Mouse (Mus musculus) limb, embryonic 14.5 days (tissue): ENCODE data around the gene Rnase11. TPM values are rescaled to one million over a fixed set of nuclear protein-coding genes. Genes with fewer than 3 reads are reported as not detected.

Experiments used
- ATAC-seq: fragments of 200-750 bp; cut with Nextera tagmentation; 2 replicates; pipeline ENCODE4 v1.8.0; 2017; ENCODE audit warnings: low read depth, moderate number of reproducible peaks, moderate TSS enrichment; ENCODE audit not compliant: low FRiP score
- DNase-seq: peaks from one replicate; pipeline ENCODE4 v3.0.0-alpha.2; 2015; ENCODE audit warnings: low spot score
- H3K27ac ChIP-seq: fragments of 300-500 bp; sonication (generic); replicated peaks from 2 replicates; pipeline ENCODE4 v1.5.1; 2014; ENCODE audit warnings: low read depth, mild to moderate bottlenecking, low read length, moderate library complexity, mixed read lengths
- H3K27me3 ChIP-seq: fragments of 300-500 bp; sonication (generic); 2 replicates; pipeline ENCODE4 v1.6.1; 2014; ENCODE audit warnings: low read length, mixed read lengths; ENCODE audit not compliant: control insufficient read depth, insufficient read depth
- H3K36me3 ChIP-seq: fragments of 300-500 bp; sonication (generic); 2 replicates; pipeline ENCODE4 v1.6.1; 2014; ENCODE audit warnings: mild to moderate bottlenecking, low read length, moderate library complexity, mixed read lengths; ENCODE audit not compliant: control insufficient read depth, insufficient read depth
- H3K4me1 ChIP-seq: fragments of 300-500 bp; sonication (generic); 2 replicates; pipeline ENCODE4 v1.6.1; 2014; ENCODE audit warnings: antibody characterized with exemption, low read length, mixed read lengths; ENCODE audit not compliant: control insufficient read depth, insufficient read depth
- H3K4me2 ChIP-seq: fragments of 300-500 bp; sonication (generic); replicated peaks from 2 replicates; pipeline ENCODE4 v1.6.1; 2014; ENCODE audit warnings: low read depth, mild to moderate bottlenecking, low read length, moderate library complexity; ENCODE audit not compliant: severe bottlenecking
- H3K4me3 ChIP-seq: fragments of 300-500 bp; sonication (generic); replicated peaks from 2 replicates; pipeline ENCODE4 v1.5.1; 2014; ENCODE audit warnings: low read length
- H3K9ac ChIP-seq: fragments of 300-500 bp; sonication (generic); 2 replicates; pipeline ENCODE4 v1.6.1; 2014; ENCODE audit warnings: mild to moderate bottlenecking, low read depth, low read length, moderate library complexity; ENCODE audit not compliant: severe bottlenecking
- H3K9me3 ChIP-seq: fragments of 300-500 bp; sonication (generic); 2 replicates; pipeline ENCODE4 v1.6.1; 2016; ENCODE audit warnings: low read length; ENCODE audit not compliant: control insufficient read depth
- POLR2A ChIP-seq: fragments of 200-500 bp; IDR thresholded peaks from 2 replicates; pipeline ENCODE4 v1.8.0; 2012; ENCODE audit warnings: inconsistent platforms, mild to moderate bottlenecking, moderate library complexity, borderline replicate concordance; ENCODE audit not compliant: insufficient read depth, insufficient read length; ENCODE audit errors: extremely low read depth
- WGBS: fragments of 180-500 bp; shearing (Covaris S2); extraction: QIAGEN DNeasy Blood & Tissue Kit; methylation state at CpG from one replicate; pipeline ENCODE4 v1.1.7; 2014; 5-methylcytosine and 5-hydroxymethylcytosine counted together
- polyA plus RNA-seq, 2 experiments: library from polyadenylated mRNA; depleted of rRNA in 1 of 2; stranded (reverse) in 1 of 2; unstranded in 1 of 2; fragments of >200 nt; fragmentation: Nextera tagmentation in 1 of 2; extraction: Ambion mirVana in 1 of 2; gene quantifications; 2 replicates each; pipeline versions ENCODE4 v1.2.1 to v1.2.3; 2012 to 2014

Gene Rnase11
- polyA plus RNA-seq, 2 experiments = not detected

DNA sequence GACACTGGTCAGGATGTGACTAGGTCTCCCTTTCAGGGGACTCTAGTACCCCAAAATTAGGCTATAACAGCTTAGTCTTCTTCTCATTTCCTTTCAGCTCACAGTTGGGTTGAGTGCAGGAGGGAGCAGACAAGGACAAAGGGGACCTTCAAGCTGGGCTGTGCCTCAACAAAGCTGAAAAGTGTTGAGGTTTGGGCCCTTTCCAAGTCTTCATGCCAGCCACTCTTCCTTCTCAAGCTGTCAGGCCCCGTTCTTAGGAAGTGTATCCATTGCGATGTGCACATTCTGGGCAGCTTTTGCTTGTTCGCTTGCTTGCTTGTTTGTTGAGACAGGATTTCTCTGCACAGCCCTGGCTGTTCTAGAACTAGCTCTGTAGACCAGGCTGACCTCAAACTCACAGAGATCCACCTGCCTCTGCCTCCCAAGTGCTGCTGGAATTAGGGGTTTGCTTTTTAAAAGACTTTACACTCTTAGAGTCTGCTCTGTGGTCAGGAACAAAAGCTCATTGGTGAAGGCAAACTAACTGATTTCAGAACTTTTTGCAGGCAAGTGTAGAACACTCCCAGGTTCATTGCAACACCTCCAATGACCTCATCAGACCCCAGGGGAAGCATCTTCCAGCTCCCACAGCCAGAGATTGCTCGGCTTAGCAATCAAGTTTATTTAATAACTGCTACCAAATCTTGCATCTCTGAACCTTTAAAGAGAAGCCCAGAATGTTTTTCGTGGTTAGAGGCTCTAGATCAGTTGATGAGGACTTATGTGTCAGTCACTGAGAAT lies 44.3 kb upstream of the Rnase11 start:
- no peak overlapping the region for H3K4me2 ChIP-seq
- no peaks in the 10 kb centered on the region for H3K4me1 ChIP-seq
- no peak overlapping the region for H3K4me3 ChIP-seq
- no peak overlapping the region for H3K27ac ChIP-seq
- no peak for TF ChIP-seq POLR2A
- H3K27me3 ChIP-seq = no peaks in the 10 kb centered on the region
- no peak overlapping the region for H3K9ac ChIP-seq
- no peaks in the 10 kb centered on the region for H3K9me3 ChIP-seq
- H3K36me3 ChIP-seq = no peaks in the 10 kb centered on the region
- ATAC-seq (no peak), DNase-seq (no peak)
- WGBS = 73% methylated on average over 5 of the region's 5 CpGs

DNA sequence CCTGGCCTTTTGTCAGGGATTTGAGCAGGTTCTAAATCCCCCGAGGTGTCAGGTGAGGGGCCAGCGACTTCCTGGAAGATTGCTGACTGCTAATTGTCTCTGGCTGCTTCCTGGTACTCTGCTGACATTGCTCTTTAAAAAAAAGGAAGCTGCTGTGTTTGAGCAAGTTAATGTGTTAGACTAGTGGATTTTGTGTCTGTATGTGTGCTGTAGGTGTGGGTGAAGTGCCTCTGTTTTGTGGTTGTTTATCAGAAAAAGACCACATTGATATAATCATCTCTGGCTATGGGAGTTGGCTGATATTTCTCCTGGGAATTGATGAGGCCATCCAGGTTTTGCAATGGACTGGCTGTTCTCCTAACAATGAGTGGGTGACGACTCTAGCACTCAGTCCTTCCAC lies 43.5 kb upstream of the Rnase11 start:
- H3K27me3 ChIP-seq = no peaks in the 10 kb centered on the region
- H3K36me3 ChIP-seq = no peaks in the 10 kb centered on the region
- no peak overlapping the region for H3K27ac ChIP-seq
- DNase-seq = no peak
- no peak overlapping the region for H3K9ac ChIP-seq
- no peak overlapping the region for H3K4me2 ChIP-seq
- no peaks in the 10 kb centered on the region for H3K9me3 ChIP-seq
- TF ChIP-seq POLR2A = no peak
- WGBS = 20% methylated on average over 3 of the region's 3 CpGs
- no peak for ATAC-seq
- H3K4me1 ChIP-seq = no peaks in the 10 kb centered on the region
- no peak overlapping the region for H3K4me3 ChIP-seq

DNA sequence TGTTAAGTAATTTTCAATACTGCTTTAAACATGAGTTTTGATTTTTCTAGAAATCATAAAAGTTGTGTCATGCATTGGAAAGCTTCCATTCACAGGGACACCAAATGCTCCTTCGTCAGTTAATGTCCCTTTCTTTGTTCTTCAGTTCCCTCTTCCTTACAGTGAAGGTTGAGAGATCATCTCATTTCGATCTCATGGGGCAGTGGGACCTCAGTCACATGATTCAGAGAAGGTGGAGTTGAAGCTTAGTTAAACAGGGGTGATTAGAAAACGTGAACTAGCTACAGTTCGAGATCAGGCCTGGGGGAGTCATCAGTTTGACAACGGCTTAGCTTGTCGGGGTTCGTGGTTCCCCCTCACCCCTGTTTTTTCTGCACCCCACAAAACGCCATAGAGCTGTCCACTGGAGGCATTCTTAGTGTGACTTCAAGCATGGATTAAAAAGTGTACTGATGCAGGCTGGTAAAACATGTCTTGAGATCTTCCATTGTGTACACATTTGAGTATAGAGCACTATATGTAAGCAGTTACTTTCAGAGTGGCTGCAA lies 42.2 kb upstream of the Rnase11 start:
- Histone ChIP-seq H3K27me3 (no peaks in the 10 kb centered on the region), H3K9me3 (no peaks in the 10 kb centered on the region), H3K4me1 (no peaks in the 10 kb centered on the region), H3K4me2 (peak overlapping the region; percentile 69; the same call in 1 of the 2 replicates), H3K4me3 (peak overlapping the region; percentile 66), H3K27ac (no peak overlapping the region), H3K9ac (no peak overlapping the region), H3K36me3 (no peaks in the 10 kb centered on the region)
- DNase-seq (no peak), ATAC-seq (no peak)
- TF ChIP-seq POLR2A = no peak
- WGBS = 54% methylated on average over 8 of the region's 8 CpGs

DNA sequence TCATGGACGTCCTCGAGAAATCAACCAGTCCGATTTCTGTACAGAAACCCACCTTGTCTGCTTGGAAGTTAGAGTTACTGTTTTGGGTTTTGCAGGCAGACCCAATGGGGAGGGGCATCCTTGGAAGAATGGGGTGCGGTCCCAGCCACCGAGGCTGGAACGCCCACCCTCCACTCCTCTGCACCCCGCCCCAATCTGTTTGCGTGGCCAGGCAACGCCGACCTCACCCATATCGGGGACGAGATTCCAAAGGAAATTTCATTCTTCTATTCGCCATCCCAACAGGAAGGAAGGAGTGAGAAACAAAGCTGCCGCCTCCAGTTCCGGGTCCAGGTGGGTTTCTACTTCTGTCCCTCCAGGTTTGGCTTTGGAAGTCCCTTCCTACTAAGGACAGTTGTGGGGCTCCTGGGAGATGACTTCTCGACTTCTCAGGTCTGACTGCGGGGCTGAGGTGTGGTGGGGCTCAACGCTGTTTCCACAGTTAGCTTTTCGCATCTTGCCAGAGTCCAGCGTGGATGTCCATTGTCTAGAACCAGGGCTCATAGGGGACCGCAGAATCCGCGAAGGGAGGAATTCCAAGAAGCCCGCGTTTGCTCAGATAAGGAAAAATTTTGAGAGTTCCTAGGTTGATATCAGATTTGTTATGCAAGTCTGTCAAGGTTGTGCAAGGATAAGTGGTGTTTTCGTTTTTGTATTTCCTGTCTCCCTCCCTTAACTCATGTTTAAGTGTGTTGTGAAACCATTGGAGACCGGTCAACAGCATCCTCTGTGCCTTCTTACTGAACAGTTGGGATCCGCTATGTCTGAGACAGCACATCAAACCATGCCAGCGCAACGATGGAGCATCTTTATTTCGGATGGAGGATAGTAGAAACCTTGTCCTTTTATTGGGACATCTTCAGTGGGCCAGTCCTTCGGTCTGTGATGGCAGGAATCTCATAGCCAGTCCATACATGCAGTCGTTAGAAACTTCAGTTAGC lies 41.2 kb upstream of the Rnase11 start, which contains the start of the genes Rnase4 and Ang:
Gene Rnase4 (plus strand): TSS at position 157 of the 980 bp plus-strand sequence.
Gene Ang (plus strand): TSS at position 230 of the 980 bp plus-strand sequence.
- no peaks in the 10 kb centered on the region for H3K4me1 ChIP-seq
- WGBS = 7% methylated on average over 33 of the region's 33 CpGs

More for the DNA sequence above, 41.2 kb upstream of the Rnase11 start, which contains the start of the genes Rnase4 and Ang:
- Histone ChIP-seq H3K27ac (peak within 1 kb of the TSS; percentile 83), H3K4me3 (peak within 1 kb of the TSS; percentile 66), H3K9ac (peak within 1 kb of the TSS; percentile 67), H3K4me2 (peak within 1 kb of the TSS; percentile 69), H3K9me3 (no peaks in the 10 kb centered on the region), H3K36me3 (no peaks in the 10 kb centered on the region), H3K27me3 (no peaks in the 10 kb centered on the region)
- no peak for TF ChIP-seq POLR2A
- DNase-seq (peak; percentile 76), ATAC-seq (peak; percentile 53)
